Mouse (Mus musculus) erythroblast, embryonic 14.5 days (primary cell): Measurements from ENCODE around the gene Klhdc8a. TPM values are rescaled to one million over a fixed set of nuclear protein-coding genes. Genes with fewer than 3 reads are reported as not detected.

ENCODE experiments used
- H3K27me3 ChIP-seq: 2 replicates; pipeline ENCODE4 v1.6.1; 2012; ENCODE audit warnings: inconsistent platforms; ENCODE audit not compliant: control insufficient read depth
- H3K36me3 ChIP-seq: 2 replicates; pipeline ENCODE4 v1.6.1; 2012; ENCODE audit warnings: mild to moderate bottlenecking, inconsistent platforms; ENCODE audit not compliant: control insufficient read depth
- H3K4me1 ChIP-seq: 2 replicates; pipeline ENCODE4 v1.6.1; 2012; ENCODE audit warnings: inconsistent platforms; ENCODE audit not compliant: control insufficient read depth
- H3K4me3 ChIP-seq: replicated peaks from 2 replicates; pipeline ENCODE3; 2012; ENCODE audit warnings: moderate library complexity, mild to moderate bottlenecking, inconsistent platforms
- H3K9me3 ChIP-seq: 2 replicates; pipeline ENCODE4 v1.6.1; 2012; ENCODE audit warnings: low read length, inconsistent platforms, mixed read lengths; ENCODE audit not compliant: control insufficient read depth
- GATA1 ChIP-seq: IDR thresholded peaks from 2 replicates; pipeline ENCODE4 v1.6.1; 2012; ENCODE audit warnings: low read length, inconsistent platforms, mixed read lengths
- TAL1 ChIP-seq: IDR thresholded peaks from 3 replicates; pipeline ENCODE4 v1.6.1; 2012; ENCODE audit warnings: low read length, inconsistent platforms, mixed read lengths
- polyA plus RNA-seq: library from polyadenylated mRNA; stranded (reverse); fragments of >175 nt; gene quantifications from 2 replicates; pipeline ENCODE4 v1.2.3, GENCODE M21; 2012

The Klhdc8a gene
- polyA plus RNA-seq, 1 experiment, result not detected

- Histone ChIP-seq H3K4me3 (no peak overlapping the region), H3K4me1 (peaks cover 10% of the 10 kb centered on the region), H3K36me3 (no peaks in the 10 kb centered on the region), H3K9me3 (peaks cover 5% of the 10 kb centered on the region), H3K27me3 (peaks cover 70% of the 10 kb centered on the region)
- TF ChIP-seq TAL1 (no peak), GATA1 (no peak)
Observed at GRCm38 (mm10) chr1:132311174-132311859, 12.9 kb downstream of the Klhdc8a start.

- Histone ChIP-seq H3K4me3 (no peak overlapping the region), H3K27me3 (peaks cover 77% of the 10 kb centered on the region), H3K4me1 (peaks cover 12% of the 10 kb centered on the region), H3K36me3 (no peaks in the 10 kb centered on the region), H3K9me3 (peaks cover 5% of the 10 kb centered on the region)
- TF ChIP-seq GATA1 (no peak), TAL1 (no peak)
Observed at GRCm38 (mm10) chr1:132312043-132312442, 13.6 kb downstream of the Klhdc8a start.

- H3K4me1 ChIP-seq, result peaks cover 12% of the 10 kb centered on the region
- peaks cover 80% of the 10 kb centered on the region for H3K27me3 ChIP-seq
- no peak overlapping the region for H3K4me3 ChIP-seq
- no peaks in the 10 kb centered on the region for H3K36me3 ChIP-seq
- H3K9me3 ChIP-seq, result peaks cover 5% of the 10 kb centered on the region
- no peak for TF ChIP-seq TAL1
- no peak for TF ChIP-seq GATA1
Observed at GRCm38 (mm10) chr1:132312703-132313102, 14.3 kb downstream of the Klhdc8a start.

- Histone ChIP-seq H3K4me1 (peaks cover 12% of the 10 kb centered on the region), H3K27me3 (peaks cover 85% of the 10 kb centered on the region), H3K4me3 (peak within 1 kb of the TSS; percentile 55), H3K9me3 (peaks cover 5% of the 10 kb centered on the region), H3K36me3 (no peaks in the 10 kb centered on the region)
- TF ChIP-seq TAL1, result no peak
- TF ChIP-seq GATA1, result no peak
Observed at GRCm38 (mm10) chr1:132315889-132316624, 17.6 kb downstream of the Klhdc8a start, which contains the start of gene Nuak2. Gene Nuak2 (plus strand): TSS chr1:132316126.

GRCm38 (mm10) chr1:132316625-132316994 is 18.2 kb downstream of the Klhdc8a start:
- Histone ChIP-seq H3K27me3 (peaks cover 80% of the 10 kb centered on the region), H3K9me3 (peaks cover 5% of the 10 kb centered on the region), H3K4me3 (peak overlapping the region; percentile 55), H3K4me1 (peaks cover 12% of the 10 kb centered on the region), H3K36me3 (no peaks in the 10 kb centered on the region)
- TF ChIP-seq GATA1 (no peak), TAL1 (no peak)

- no peak for TF ChIP-seq TAL1
- TF ChIP-seq GATA1, result no peak
- Histone ChIP-seq H3K27me3 (peaks cover 72% of the 10 kb centered on the region), H3K4me3 (no peak overlapping the region), H3K36me3 (no peaks in the 10 kb centered on the region), H3K9me3 (peaks cover 5% of the 10 kb centered on the region), H3K4me1 (peaks cover 12% of the 10 kb centered on the region)
Observed at GRCm38 (mm10) chr1:132317413-132317812, 19.0 kb downstream of the Klhdc8a start.

GRCm38 (mm10) chr1:132317894-132318863 is 19.8 kb downstream of the Klhdc8a start:
- peaks cover 9% of the 10 kb centered on the region for H3K4me1 ChIP-seq
- no peak for TF ChIP-seq TAL1
- TF ChIP-seq GATA1, result no peak
- H3K4me3 ChIP-seq, result no peak overlapping the region
- H3K36me3 ChIP-seq, result no peaks in the 10 kb centered on the region
- H3K9me3 ChIP-seq, result peaks cover 5% of the 10 kb centered on the region
- peaks cover 65% of the 10 kb centered on the region for H3K27me3 ChIP-seq

GRCm38 (mm10) chr1:132319242-132319641 is 20.8 kb downstream of the Klhdc8a start:
- TF ChIP-seq GATA1, result no peak
- TF ChIP-seq TAL1, result no peak
- Histone ChIP-seq H3K27me3 (peaks cover 55% of the 10 kb centered on the region), H3K4me1 (peaks cover 9% of the 10 kb centered on the region), H3K9me3 (peaks cover 5% of the 10 kb centered on the region), H3K36me3 (no peaks in the 10 kb centered on the region), H3K4me3 (no peak overlapping the region)
